In the genomic region with DNA sequence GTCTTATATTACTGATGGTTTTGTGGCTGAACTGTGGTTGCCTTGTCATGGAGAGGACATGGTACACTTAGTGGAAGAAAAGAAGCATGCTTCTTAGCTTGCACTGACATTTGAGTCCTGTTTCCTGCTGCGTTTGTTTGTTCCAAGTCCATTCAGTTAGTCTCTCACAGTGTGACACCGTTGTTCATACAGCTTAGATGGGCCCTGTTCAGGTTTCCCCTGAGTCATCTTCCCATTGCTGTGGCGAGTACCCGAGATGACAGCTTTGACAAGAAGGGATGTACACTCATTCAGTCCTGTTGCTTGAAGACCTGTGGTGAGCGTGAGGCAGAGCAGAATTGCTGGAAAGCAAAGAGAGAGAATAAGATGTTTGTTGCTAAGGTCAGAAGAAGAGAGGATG, we compare ENCODE assay signal across 21 mouse cellular contexts. TPM values are rescaled to one million over a fixed set of nuclear protein-coding genes. Genes with fewer than 3 reads are reported as not detected.
DNase-seq lines count a peak whose midpoint lies in the region; ATAC-seq and TF ChIP-seq lines count a peak whose summit lies in the region.
"Had no signal": no experiment of that assay in that cellular context is flagged by ENCODE, and none has a peak within 500 bp of the region (broad histone marks: within the 10 kb centered on the region; RNA-seq: fewer than 3 reads in every experiment).

No protein-coding gene starts in this region.

- ATAC-seq in hindbrain, postnatal 0 days = peak; percentile 45; the same call in 1 of the 2 replicates
- ATAC-seq in hindbrain, embryonic 14.5 days (ENCODE audit: low FRiP score) = no peak
- ATAC-seq in common myeloid progenitor, adult 5-6 weeks (replicated peaks; ENCODE audit: low read depth, poor library complexity, severe bottlenecking) = peak; percentile 20
- no peak for ATAC-seq in forebrain, embryonic 14.5 days
- ATAC-seq: CD4-positive, CD25-positive, alpha-beta regulatory T cell, adult 4 months; intestine, embryonic 16.5 days had no signal

- no peak overlapping the region for H3K4me2 ChIP-seq in hindbrain, postnatal 0 days (ENCODE audit: low read depth, low read length)
- no peak overlapping the region for H3K4me2 ChIP-seq in hindbrain, embryonic 14.5 days (replicated peaks)
- no peak overlapping the region for H3K4me2 ChIP-seq in forebrain, embryonic 14.5 days (ENCODE audit: low read length)
- H3K4me2 ChIP-seq: embryonic facial prominence, embryonic 12.5 days; forebrain, embryonic 12.5 days; heart, embryonic 13.5 days; hindbrain, embryonic 12.5 days had no signal

- H3K4me1 ChIP-seq in hindbrain, postnatal 0 days (ENCODE audit: insufficient read depth, low read length) = no peaks in the 10 kb centered on the region
- H3K4me1 ChIP-seq in hindbrain, embryonic 14.5 days (replicated peaks; ENCODE audit: control insufficient read depth, insufficient read depth, low read length) = no peaks in the 10 kb centered on the region
- H3K4me1 ChIP-seq in forebrain, embryonic 14.5 days (ENCODE audit: control insufficient read depth, insufficient read depth, low read length) = no peaks in the 10 kb centered on the region
- H3K4me1 ChIP-seq in heart, embryonic 10.5 days = no peaks in the 10 kb centered on the region
- H3K4me1 ChIP-seq: embryonic facial prominence, embryonic 12.5 days; forebrain, embryonic 12.5 days; hindbrain, embryonic 12.5 days had no signal

- peak; percentile 37 for DNase-seq in hindbrain, postnatal 0 days (ENCODE audit: low spot score)
- DNase-seq in hindbrain, embryonic 14.5 days (ENCODE audit: low spot score) = no peak
- DNase-seq in Muller cell, postnatal 12 days (ENCODE audit: inconsistent ontology term) = peak; percentile 20
- DNase-seq in frontal cortex, postnatal 10 days (ENCODE audit: low spot score in 2 of 2) = no peak
- no peak for DNase-seq in forebrain, embryonic 14.5 days (ENCODE audit: low spot score)
- no peak for DNase-seq in heart, embryonic 10.5 days (ENCODE audit: low spot score)
- DNase-seq: adrenal gland, postnatal 14 days; B cell, adult 2 months; cerebellum, postnatal 10 days; embryo, embryonic 11 days; heart, adult 2 months; heart, postnatal 36 days; kidney, adult 8-10 months had no signal

- H3K4me3 ChIP-seq in hindbrain, postnatal 0 days (ENCODE audit: low read length) = no peak overlapping the region
- no peak overlapping the region for H3K4me3 ChIP-seq in hindbrain, embryonic 14.5 days (replicated peaks; ENCODE audit: low read length)
- H3K4me3 ChIP-seq in forebrain, embryonic 14.5 days (ENCODE audit: low read depth, low read length) = no peak overlapping the region
- no peak overlapping the region for H3K4me3 ChIP-seq in heart, embryonic 10.5 days
- H3K4me3 ChIP-seq: embryonic facial prominence, embryonic 12.5 days; forebrain, embryonic 12.5 days; heart, adult 2 months; heart, embryonic 13.5 days; hindbrain, embryonic 12.5 days had no signal

- no peaks in the 10 kb centered on the region for H3K27me3 ChIP-seq in hindbrain, postnatal 0 days (ENCODE audit: insufficient read depth, low read length)
- no peaks in the 10 kb centered on the region for H3K27me3 ChIP-seq in hindbrain, embryonic 14.5 days (ENCODE audit: control insufficient read depth, insufficient read depth, low read length)
- H3K27me3 ChIP-seq in forebrain, embryonic 14.5 days (replicated peaks; ENCODE audit: control insufficient read depth, insufficient read depth, low read length) = no peaks in the 10 kb centered on the region
- no peaks in the 10 kb centered on the region for H3K27me3 ChIP-seq in heart, embryonic 10.5 days (ENCODE audit: insufficient read depth, poor library complexity, severe bottlenecking)
- H3K27me3 ChIP-seq: embryonic facial prominence, embryonic 12.5 days; forebrain, embryonic 12.5 days; heart, embryonic 13.5 days; hindbrain, embryonic 12.5 days had no signal

- no peak overlapping the region for H3K9ac ChIP-seq in hindbrain, postnatal 0 days (replicated peaks; ENCODE audit: low read length)
- no peak overlapping the region for H3K9ac ChIP-seq in hindbrain, embryonic 14.5 days
- no peak overlapping the region for H3K9ac ChIP-seq in forebrain, embryonic 14.5 days (ENCODE audit: low read length)
- H3K9ac ChIP-seq: embryonic facial prominence, embryonic 12.5 days; forebrain, embryonic 12.5 days; heart, embryonic 13.5 days; hindbrain, embryonic 12.5 days had no signal

- H3K27ac ChIP-seq in hindbrain, postnatal 0 days = no peak overlapping the region
- no peak overlapping the region for H3K27ac ChIP-seq in hindbrain, embryonic 14.5 days
- no peak overlapping the region for H3K27ac ChIP-seq in forebrain, embryonic 14.5 days (ENCODE audit: low read depth, low read length)
- H3K27ac ChIP-seq in heart, embryonic 10.5 days = no peak overlapping the region
- H3K27ac ChIP-seq: embryonic facial prominence, embryonic 12.5 days; forebrain, embryonic 12.5 days; heart, adult 2 months; heart, embryonic 13.5 days; hindbrain, embryonic 12.5 days had no signal

- no peaks in the 10 kb centered on the region for H3K9me3 ChIP-seq in hindbrain, postnatal 0 days (ENCODE audit: low read length)
- no peaks in the 10 kb centered on the region for H3K9me3 ChIP-seq in hindbrain, embryonic 14.5 days (ENCODE audit: control insufficient read depth, low read length)
- no peaks in the 10 kb centered on the region for H3K9me3 ChIP-seq in forebrain, embryonic 14.5 days (replicated peaks; ENCODE audit: control insufficient read depth, low read length)
- no peaks in the 10 kb centered on the region for H3K9me3 ChIP-seq in heart, embryonic 10.5 days
- H3K9me3 ChIP-seq: embryonic facial prominence, embryonic 12.5 days; forebrain, embryonic 12.5 days; G1E; heart, embryonic 13.5 days; hindbrain, embryonic 12.5 days had no signal

- no peak for TF ChIP-seq CTCF in hindbrain, postnatal 0 days (IDR thresholded peaks at IDR 0.05; ENCODE audit: low read depth)

- H3K36me3 ChIP-seq in hindbrain, postnatal 0 days (ENCODE audit: insufficient read depth, low read length) = no peaks in the 10 kb centered on the region
- H3K36me3 ChIP-seq in hindbrain, embryonic 14.5 days (replicated peaks; ENCODE audit: control insufficient read depth, insufficient read depth) = no peaks in the 10 kb centered on the region
- no peaks in the 10 kb centered on the region for H3K36me3 ChIP-seq in forebrain, embryonic 14.5 days (ENCODE audit: control insufficient read depth, insufficient read depth, low read length)
- H3K36me3 ChIP-seq in heart, embryonic 10.5 days = no peaks in the 10 kb centered on the region
- H3K36me3 ChIP-seq: embryonic facial prominence, embryonic 12.5 days; forebrain, embryonic 12.5 days; G1E; heart, embryonic 13.5 days; hindbrain, embryonic 12.5 days had no signal

- WGBS in hindbrain, postnatal 0 days = 46% methylated on average over 5 of the region's 5 CpGs
- WGBS in hindbrain, embryonic 14.5 days = 66% methylated on average over 5 of the region's 5 CpGs
- WGBS in forebrain, embryonic 14.5 days = 67% methylated on average over 5 of the region's 5 CpGs
- 73% methylated on average over 5 of the region's 5 CpGs for WGBS in heart, embryonic 10.5 days

RNA-seq across cellular contexts. Expression of gene Stard9, which starts 29.6 kb away (rescaled TPM):
- 14.2 and 18.5 TPM in 2 replicates for total RNA-seq in hindbrain, postnatal 0 days (2014; rRNA removed)
- polyA plus RNA-seq in hindbrain, postnatal 0 days (2015; fragmentation: Nextera tagmentation; extraction: Ambion mirVana) = 3.1 TPM in 2 replicates
- 4.7 and 7.0 TPM in 2 replicates for polyA plus RNA-seq in hindbrain, embryonic 14.5 days (2014; fragmentation: Nextera tagmentation; extraction: Ambion mirVana)
- total RNA-seq in common myeloid progenitor, adult 5-6 weeks (2017) = 1.6 and 2.5 TPM in 2 replicates
- polyA plus RNA-seq in forebrain, embryonic 14.5 days (2014; fragmentation: Nextera tagmentation; extraction: Ambion mirVana) = 2.6 and 3.7 TPM in 2 replicates
- polyA plus RNA-seq in heart, embryonic 10.5 days (2016; fragmentation: Nextera tagmentation; extraction: Ambion mirVana) = 1.7 and 2.3 TPM in 2 replicates

RNA-seq across cellular contexts. Expression of gene Lrrc57, which starts 49.2 kb away (rescaled TPM):
- total RNA-seq in hindbrain, postnatal 0 days (2014; rRNA removed) = 26.2 and 39.5 TPM in 2 replicates
- polyA plus RNA-seq in hindbrain, postnatal 0 days (2015; fragmentation: Nextera tagmentation; extraction: Ambion mirVana) = 26.6 and 28.4 TPM in 2 replicates
- 30.8 and 31.4 TPM in 2 replicates for polyA plus RNA-seq in hindbrain, embryonic 14.5 days (2014; fragmentation: Nextera tagmentation; extraction: Ambion mirVana)
- 15.0 and 22.8 TPM in 2 replicates for total RNA-seq in common myeloid progenitor, adult 5-6 weeks (2017)
- 31.0 and 35.4 TPM in 2 replicates for polyA plus RNA-seq in forebrain, embryonic 14.5 days (2014; fragmentation: Nextera tagmentation; extraction: Ambion mirVana)
- polyA plus RNA-seq in heart, embryonic 10.5 days (2016; fragmentation: Nextera tagmentation; extraction: Ambion mirVana) = 21.0 and 21.3 TPM in 2 replicates

RNA-seq across cellular contexts. Expression of gene Haus2, which starts 49.3 kb away (rescaled TPM):
- total RNA-seq in hindbrain, postnatal 0 days (2014; rRNA removed) = 21.2 and 22.7 TPM in 2 replicates
- polyA plus RNA-seq in hindbrain, postnatal 0 days (2015; fragmentation: Nextera tagmentation; extraction: Ambion mirVana) = 36.4 and 37.2 TPM in 2 replicates
- polyA plus RNA-seq in hindbrain, embryonic 14.5 days (2014; fragmentation: Nextera tagmentation; extraction: Ambion mirVana) = 25.3 and 28.7 TPM in 2 replicates
- total RNA-seq in common myeloid progenitor, adult 5-6 weeks (2017) = 22.5 and 28.5 TPM in 2 replicates
- 24.3 and 26.5 TPM in 2 replicates for polyA plus RNA-seq in forebrain, embryonic 14.5 days (2014; fragmentation: Nextera tagmentation; extraction: Ambion mirVana)
- 27.4 and 28.5 TPM in 2 replicates for polyA plus RNA-seq in heart, embryonic 10.5 days (2016; fragmentation: Nextera tagmentation; extraction: Ambion mirVana)

Comparison
In these comparisons a context has a peak if more than half of its experiments do, and no peak if none do; other contexts are left out.
1. ATAC-seq: peak in hindbrain, postnatal 0 days (single experiment) and common myeloid progenitor, adult 5-6 weeks (single experiment); none in hindbrain, embryonic 14.5 days (single experiment) and forebrain, embryonic 14.5 days (single experiment).
2. DNase-seq: peak in hindbrain, postnatal 0 days (single experiment) and Muller cell, postnatal 12 days (single experiment); none in hindbrain, embryonic 14.5 days (single experiment), frontal cortex, postnatal 10 days (0 of 2), forebrain, embryonic 14.5 days (single experiment) and heart, embryonic 10.5 days (single experiment).